Mouse (Mus musculus): Measurements from ENCODE around the gene Cc2d1a. TPM values are rescaled to one million over a fixed set of nuclear protein-coding genes. Genes with fewer than 3 reads are reported as not detected.

Gene Cc2d1a
- total RNA-seq, 2 experiments from 2014 or later, result 30.6 to 31.7 TPM

DNA sequence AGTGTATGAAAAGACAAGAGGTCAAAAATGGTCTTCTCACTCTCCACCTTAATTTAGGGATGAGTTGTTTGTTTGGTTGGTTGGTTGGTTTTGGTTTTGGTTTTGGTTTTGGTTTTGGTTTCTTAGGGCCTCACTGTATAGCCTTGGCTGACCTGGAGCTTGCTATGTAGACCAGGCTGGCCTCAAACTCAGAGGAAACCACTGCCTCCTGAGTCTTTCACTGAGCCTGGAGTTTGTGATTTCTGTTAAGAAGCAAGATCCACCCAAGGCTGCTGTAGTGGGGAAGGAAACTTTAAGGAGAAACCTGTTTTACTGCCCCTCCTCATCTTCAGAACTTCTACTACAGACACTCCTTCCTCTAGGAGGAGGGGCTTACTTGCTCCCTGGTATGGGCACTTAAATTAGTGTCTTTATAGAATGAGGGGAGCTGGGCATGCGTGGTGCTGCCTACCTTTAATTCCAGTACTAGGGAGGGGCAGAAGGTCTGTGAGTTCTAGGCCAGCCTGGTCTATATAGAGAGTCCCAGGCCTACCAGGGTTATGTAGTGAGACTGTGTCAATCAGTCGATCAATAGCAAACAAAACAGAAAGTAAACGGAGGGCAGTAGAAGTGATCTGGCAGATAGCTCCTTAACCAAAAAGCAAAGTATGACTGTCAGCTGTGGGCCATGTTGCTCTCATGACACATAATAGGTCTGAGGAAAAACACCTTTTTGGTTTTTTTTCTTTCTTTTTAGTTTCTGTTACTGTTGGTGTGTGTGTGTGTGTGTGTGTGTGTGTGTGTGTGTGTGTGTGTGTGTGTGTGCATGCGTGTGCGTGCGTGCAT lies 41.3 kb downstream of the Cc2d1a start:
- no peak for DNase-seq (ENCODE audit: low spot score in 2 of 2)

DNA sequence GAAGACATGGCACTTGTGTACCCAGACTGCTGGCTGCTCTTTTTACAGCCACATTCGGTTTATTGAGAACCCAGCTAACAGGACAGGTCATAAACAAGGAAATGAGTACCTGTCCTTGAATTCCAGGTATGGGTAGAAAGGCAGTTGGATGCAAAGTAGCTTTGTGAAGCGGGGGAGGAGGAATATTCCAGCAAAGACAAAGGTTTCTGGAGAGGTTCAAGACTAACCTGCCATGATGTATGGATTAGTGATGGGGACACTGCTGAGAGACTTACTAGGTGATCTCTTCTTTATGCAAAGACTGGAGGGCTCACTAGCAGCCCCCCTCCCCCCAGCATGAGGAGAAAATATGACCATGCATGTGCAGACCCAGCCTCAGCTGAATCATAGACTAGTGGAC lies 42.1 kb downstream of the Cc2d1a start:
- DNase-seq (ENCODE audit: low spot score in 2 of 2), result no peak

DNA sequence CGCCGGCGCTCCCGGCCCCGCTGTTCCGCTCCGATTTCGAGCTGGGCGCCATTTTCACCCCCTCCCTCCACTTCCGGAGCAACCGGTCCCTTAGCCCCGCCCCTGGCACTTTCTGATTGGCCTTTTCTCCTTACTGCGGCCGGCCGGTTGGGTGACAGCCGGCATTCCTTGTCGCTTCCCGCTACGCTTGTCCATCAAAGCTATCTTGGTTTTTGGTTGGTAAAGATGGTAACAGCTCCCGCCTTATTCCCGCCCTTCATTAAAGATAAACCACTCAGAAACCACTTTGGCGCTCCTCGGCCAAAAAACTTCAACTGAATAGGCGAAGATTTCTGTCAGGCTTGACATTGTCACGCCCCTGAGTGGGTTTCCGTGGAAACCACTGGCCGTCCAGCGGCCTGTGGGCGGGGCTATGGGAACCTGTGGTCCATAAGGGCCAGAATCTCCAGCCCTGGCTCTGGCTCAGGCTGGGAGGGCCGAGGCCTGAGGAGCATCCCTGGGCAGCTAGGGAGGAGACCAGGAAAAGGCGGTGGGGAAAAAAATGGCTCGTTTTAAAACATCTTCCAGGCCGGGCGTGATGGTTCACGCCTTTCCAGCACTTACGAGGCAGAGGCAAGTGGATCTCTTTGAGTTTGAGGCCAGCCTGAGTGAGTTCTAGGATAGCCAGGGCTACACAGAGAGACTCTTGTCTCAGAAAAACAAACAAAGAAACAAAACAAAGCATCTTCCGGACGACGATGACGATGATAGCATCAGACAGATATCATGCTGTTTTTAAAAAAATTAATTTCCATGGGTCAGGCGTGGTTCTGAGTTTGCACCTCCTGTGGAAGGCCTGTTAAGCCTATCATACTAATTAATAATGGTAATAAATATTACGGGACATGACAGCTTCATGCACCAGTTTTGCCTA lies 42.8 kb downstream of the Cc2d1a start, which contains the start of gene Dcaf15:
Gene Dcaf15 (minus strand): TSS at position 72 of the 913 bp plus-strand sequence.
- DNase-seq (ENCODE audit: low spot score in 2 of 2), result peak; percentile 88 to 94

DNA sequence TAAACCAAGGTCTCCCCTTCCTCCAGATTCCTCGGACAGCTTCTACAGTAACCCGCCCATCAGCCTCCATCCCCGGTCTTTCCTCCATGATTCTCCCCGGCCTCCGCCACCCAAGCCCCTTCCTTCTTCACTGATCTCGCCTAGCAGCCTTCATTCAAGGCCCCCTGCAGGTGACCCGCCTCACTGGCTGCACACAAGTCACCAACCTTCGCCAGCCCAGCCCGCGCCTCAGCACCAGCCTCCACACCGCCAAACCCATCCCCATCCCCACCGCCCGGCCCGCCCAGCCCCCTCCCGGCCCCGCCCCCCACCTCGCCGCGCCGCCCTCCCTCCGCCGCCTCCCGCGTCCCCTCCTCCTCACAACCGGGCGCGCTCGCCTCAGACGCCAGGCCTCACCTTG lies 43.5 kb downstream of the Cc2d1a start:
- DNase-seq (ENCODE audit: low spot score in 2 of 2), result peak in 1 of 2 experiments; percentile 37

DNA sequence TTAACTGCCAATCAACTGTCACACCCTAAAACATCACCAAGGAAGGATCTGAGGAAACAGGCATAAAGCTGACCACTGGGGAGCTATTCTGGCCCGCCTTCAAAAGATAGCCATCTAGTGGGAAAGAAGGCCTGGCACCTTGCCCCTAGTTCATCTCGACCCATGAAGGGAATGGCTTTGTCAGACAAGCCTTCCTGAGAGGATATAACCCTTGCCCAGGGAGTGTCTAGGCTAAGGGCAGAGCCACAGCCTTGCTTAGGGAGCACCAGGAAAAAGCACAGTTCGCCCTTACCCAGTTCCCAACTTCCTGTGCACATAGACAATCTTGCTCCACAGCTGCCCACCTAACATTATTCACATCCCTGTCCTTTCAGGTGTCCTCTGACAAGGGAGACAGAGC lies 44.1 kb downstream of the Cc2d1a start:
- DNase-seq (ENCODE audit: low spot score in 2 of 2), result no peak

DNA sequence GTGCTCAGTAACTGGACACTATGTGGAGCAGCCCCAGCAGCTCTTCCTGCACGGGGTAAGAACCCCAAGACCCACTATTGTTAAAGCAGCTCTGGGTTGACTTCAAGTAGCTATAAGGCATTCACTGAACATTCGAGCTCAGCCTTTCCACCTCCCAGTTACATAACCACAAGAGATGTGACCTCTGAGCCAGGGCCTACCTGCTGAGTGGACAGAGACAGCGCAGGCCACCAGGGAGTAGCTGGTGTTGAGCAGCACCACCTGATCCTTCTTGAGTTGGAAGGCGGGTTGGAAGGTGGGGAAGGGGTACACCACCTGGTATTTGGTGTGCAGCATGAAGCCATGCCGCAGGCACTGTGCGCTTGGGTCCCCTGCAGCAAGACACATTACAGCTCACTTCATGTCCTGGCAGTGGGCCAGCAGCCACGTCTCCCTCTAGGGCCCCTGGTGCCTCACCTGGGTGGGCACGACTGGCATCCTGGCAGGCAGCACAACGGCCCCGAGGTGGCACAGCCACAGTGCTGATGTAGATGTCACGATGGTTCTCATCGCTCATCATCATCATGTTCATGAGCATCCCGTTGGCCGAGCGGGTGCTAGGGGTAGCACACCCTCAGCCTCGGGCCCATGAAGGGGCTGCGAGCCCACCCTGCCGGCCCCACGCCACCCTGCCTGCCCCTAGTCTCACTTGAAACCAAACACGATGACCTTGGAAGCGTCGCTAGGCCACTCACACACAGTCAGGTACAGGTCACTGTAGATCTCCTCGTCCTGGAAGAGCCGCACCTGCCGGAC lies 46.1 kb downstream of the Cc2d1a start:
- DNase-seq (ENCODE audit: low spot score in 2 of 2), result no peak

DNA sequence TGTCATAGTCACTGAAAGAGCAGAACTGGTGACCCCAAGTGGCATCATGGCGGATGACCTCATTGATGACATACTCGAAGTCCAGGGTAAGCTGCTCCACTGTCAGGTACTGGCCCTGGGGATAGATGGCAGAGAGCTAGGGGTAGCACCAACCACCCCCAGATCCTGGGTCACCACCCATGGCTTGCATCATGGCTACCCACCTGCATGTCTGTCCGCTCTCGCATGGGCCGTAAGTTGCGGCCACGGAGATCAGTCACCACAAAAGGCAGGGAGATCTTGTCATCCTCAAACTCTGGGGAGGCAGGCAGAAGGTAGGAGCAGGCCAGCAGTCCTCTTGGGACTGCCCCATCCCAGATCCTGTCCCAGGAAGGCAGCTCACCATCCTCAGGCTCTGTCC lies 49.4 kb downstream of the Cc2d1a start:
- no peak for DNase-seq (ENCODE audit: low spot score in 2 of 2)

DNA sequence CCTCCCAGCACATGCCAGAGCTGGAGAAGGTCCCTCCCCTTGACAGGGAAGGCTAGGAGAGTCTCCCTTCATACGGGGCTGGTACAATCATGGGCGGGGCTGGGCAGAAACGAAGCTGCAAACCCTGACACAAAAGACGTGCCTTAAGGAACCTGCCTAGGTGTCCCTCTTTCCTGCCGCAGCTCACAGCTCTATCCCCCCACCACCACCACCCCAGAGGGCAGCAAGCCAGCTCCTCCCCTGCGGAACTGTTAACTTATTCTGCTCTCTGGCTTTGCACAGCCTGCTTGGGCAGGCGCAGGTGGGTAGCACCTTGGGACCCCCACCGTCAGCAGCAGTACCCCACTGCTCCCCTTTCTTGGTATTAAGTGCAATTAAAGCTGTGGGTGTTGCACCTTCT lies 51.7 kb downstream of the Cc2d1a start:
- no peak for DNase-seq (ENCODE audit: low spot score in 2 of 2)

DNA sequence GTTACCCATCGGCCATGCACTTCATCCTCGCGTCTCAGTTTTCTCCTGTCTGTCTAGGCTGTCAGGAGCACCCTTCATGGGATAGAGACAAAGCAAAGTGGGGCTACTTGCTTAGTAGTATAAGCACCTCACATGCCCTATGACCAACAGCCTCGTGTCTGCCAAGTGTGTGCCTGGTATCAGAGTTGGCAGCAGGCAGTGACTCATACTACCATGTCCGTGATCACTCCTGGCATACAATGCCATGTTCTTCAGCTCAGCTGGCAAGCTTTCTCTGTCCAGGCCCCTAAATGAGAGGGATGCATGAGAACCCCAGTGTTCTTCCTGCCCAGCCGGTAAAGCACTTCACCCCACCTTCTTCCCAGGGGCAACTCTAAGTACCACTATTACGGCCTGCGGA lies 57.2 kb downstream of the Cc2d1a start:
- no peak for DNase-seq (ENCODE audit: low spot score in 2 of 2)

DNA sequence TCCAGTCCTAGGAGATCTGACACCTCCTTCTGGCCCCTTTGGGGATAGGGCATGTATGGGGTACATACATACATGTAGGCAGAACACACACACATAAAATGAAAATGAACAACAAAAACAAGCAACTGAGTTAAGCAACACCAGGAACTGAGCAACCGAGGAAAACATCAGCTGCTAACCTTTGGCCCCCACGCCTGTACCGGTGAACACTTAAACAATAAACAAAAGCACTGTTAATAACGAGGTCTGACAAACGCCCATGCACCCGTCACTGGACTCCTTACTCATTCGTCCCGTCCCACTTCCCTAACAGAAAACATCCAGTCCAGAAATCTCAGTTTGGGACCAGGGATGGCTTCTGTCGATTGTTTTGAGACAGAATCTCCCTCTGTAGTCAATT lies 58.5 kb downstream of the Cc2d1a start:
- DNase-seq (ENCODE audit: low spot score in 2 of 2), result no peak

DNA sequence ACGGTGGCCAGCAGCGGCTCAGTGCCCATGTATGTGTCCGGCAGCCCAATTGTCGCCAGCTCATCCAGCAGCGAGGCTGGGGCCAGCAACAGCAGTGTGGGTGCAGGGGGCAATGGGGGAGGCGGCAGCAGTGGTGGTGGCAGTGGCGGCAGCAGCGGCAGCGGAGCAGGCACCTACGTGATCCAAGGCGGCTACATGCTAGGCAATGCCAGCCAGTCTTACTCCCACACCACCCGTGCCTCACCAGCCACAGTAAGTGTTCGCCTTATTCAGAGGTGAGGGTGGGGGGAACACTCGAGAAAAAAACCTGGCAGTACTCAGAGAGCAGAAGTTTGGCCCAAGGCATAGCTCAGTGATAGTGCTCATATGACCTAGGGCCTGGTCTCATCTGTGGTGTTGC lies 59.9 kb downstream of the Cc2d1a start:
- DNase-seq (ENCODE audit: low spot score in 2 of 2), result no peak

DNA sequence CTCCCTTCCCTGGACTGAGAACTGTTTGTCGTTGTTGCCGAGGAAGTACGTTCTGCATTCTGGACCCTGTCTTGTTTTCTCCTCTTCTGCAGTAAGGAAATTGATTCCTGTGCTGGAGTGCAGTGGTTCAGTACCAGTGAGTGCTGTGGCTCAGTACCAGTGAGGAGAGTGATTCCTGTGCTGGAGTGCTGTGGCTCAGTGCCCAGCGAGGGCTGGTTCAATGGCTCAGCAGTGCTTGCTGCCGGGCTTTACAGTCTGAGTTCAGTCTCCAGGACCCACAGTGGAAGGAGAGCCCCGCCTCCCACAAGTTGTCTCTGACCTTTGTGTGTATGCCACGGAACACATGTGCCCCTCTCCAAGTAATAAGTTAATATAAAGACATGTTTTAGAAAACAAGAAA lies 60.6 kb downstream of the Cc2d1a start:
- DNase-seq (ENCODE audit: low spot score in 2 of 2), result no peak

DNA sequence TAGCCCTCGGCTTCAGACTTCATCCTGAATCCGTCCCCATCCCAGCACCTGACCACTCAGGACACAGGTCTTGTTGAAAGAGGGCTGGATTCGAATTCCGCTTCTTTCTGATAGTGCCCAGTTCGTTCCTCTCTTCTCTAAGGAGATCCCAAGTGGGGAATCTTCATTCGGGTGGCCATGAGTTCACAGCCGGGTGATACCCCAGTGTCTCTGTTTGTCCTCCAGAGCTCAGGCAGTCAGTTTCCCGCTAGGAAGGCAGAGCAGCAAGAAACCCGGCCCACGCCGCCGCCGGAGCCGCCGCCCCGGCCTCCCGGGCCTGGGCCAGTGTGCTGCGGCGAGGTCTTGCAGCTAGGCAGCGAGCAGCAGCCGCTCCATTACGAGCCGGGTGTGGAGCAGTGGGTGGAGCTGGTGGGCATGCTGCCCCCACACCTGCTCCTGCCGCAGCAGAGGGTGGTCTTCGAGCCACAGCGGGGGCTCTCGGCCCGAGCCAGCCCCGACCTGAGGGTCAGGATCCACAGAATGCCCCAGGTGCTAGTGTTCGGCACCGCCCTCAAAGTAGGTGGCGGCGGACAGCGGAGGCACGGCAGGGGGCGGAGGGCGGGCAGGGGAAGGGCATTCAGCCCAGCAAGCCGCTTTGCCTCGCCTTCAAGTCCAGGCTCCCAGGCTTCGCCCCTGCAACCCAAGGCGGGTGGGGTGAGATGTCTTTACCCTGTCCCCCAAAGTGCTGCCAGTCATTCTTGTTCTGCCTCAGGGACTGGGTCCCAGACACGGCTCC lies 63.2 kb downstream of the Cc2d1a start:
- DNase-seq (ENCODE audit: low spot score in 2 of 2), result no peak

DNA sequence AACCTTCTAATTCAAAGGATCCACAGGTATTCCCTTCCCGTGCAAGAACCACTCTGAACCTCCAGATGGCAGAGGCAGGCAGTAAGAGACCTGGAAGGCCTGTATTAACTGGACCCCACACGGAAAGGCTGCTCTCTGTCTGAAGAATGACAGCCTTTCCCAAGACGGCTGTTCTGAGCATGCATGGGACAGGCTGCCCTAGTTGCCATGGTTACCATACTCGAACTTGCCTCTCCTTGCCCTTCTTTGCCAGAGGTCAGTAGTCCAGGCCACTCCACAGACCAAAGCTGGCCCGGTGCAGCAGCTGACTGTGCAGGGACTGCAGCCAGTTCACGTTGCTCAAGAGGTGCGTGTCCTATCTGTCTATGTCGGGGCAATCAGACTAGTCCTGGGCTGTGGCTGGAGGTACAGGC lies 63.9 kb downstream of the Cc2d1a start:
- DNase-seq (ENCODE audit: low spot score in 2 of 2), result no peak

Small RNA genes within 50 kb of the gene (microRNA-seq; reads per million reads assigned to microRNA genes)
- gene Gm25110 (not detected), gene Mir181c (1,914 reads per million, percentile 83 among the genes with 10 or more reads in this experiment), gene Mir181d (1,401 reads per million, percentile 79 among the genes with 10 or more reads in this experiment), gene Mir709 (not detected)

Other genes starting within 250 kb of the Cc2d1a start
- 100 to 1,000 TPM; 103 to 109 TPM for gene Adgrl1, start 247.8 kb downstream of the Cc2d1a start, total RNA-seq (2021)
- gene Gm10644, start 192.7 kb downstream of the Cc2d1a start, total RNA-seq (2021), result under 1 TPM; 0.62 to 0.70 TPM
- gene Asf1b, start 192.4 kb downstream of the Cc2d1a start, total RNA-seq (2021), result 10 to 100 TPM; 16.9 to 20.1 TPM
- gene Prkaca, start 174.9 kb downstream of the Cc2d1a start, total RNA-seq (2021), result 100 to 1,000 TPM; 225 to 237 TPM
- gene Samd1, start 150.3 kb downstream of the Cc2d1a start, total RNA-seq (2021), result 10 to 100 TPM; 57.6 to 63.1 TPM
- under 1 TPM; 0.62 to 0.76 TPM for gene 1700067K01Rik, start 146.4 kb downstream of the Cc2d1a start, total RNA-seq (2021)
- gene 2210011C24Rik, start 135.8 kb downstream of the Cc2d1a start, total RNA-seq (2021), result 1 to 10 TPM in 1 of 2 experiments, under 1 TPM in 1; 0.31 to 1.5 TPM
- gene Palm3, start 126.5 kb downstream of the Cc2d1a start, total RNA-seq (2021), result 1 to 10 TPM; 1.1 to 6.0 TPM
- gene Il27ra, start 105.3 kb downstream of the Cc2d1a start, total RNA-seq (2021), result 1 to 10 TPM; 2.6 to 3.8 TPM
- not detected for gene Rln3, start 102.9 kb downstream of the Cc2d1a start, total RNA-seq (2021)
- 1 to 10 TPM; 4.0 to 4.2 TPM for gene Gm10643, start 82.8 kb downstream of the Cc2d1a start, total RNA-seq (2021)
- gene Rfx1, start 81.1 kb downstream of the Cc2d1a start, total RNA-seq (2021), result 10 to 100 TPM; 17.0 to 18.6 TPM
- gene Dcaf15, start 43.2 kb downstream of the Cc2d1a start, total RNA-seq (2021), result 10 to 100 TPM; 29.3 to 32.0 TPM
- under 1 TPM; 0.98 to 0.99 TPM for gene Podnl1, start 21.9 kb downstream of the Cc2d1a start, total RNA-seq (2021)
- 1 to 10 TPM; 1.2 TPM for gene 4930432K21Rik, start 89 bp upstream of the Cc2d1a start, total RNA-seq (2021)
- gene Nanos3, start 37.3 kb upstream of the Cc2d1a start, total RNA-seq (2021), result 1 to 10 TPM; 3.1 to 4.3 TPM
- gene Zswim4, start 89.1 kb upstream of the Cc2d1a start, total RNA-seq (2021), result 10 to 100 TPM; 35.8 to 37.6 TPM
- gene D8Ertd738e, start 101.8 kb upstream of the Cc2d1a start, total RNA-seq (2021), result 100 to 1,000 TPM; 184 to 189 TPM
- 10 to 100 TPM; 41.0 to 45.0 TPM for gene Mri1, start 109.4 kb upstream of the Cc2d1a start, total RNA-seq (2021)
- 10 to 100 TPM; 20.8 to 22.4 TPM for gene Ccdc130, start 122.4 kb upstream of the Cc2d1a start, total RNA-seq (2021)
- gene Cacna1a, start 240.5 kb upstream of the Cc2d1a start, total RNA-seq (2021), result 10 to 100 TPM; 14.8 to 15.6 TPM